Comparison of ENCODE assay signal across 18 mouse cellular contexts in genomic region chr1:102825056-102825455, GRCm38 (mm10).
DNase-seq lines count a peak whose midpoint lies in the region; ATAC-seq and TF ChIP-seq lines count a peak whose summit lies in the region.
"Had no signal": no experiment of that assay in that cellular context is flagged by ENCODE, and none has a peak within 500 bp of the region (broad histone marks: within the 10 kb centered on the region; RNA-seq: fewer than 3 reads in every experiment).

No protein-coding gene starts in this region.

- no peaks in the 10 kb centered on the region for H3K9me3 ChIP-seq in liver, embryonic 12.5 days (replicated peaks)
- no peaks in the 10 kb centered on the region for H3K9me3 ChIP-seq in embryonic facial prominence, embryonic 11.5 days (replicated peaks; ENCODE audit: control insufficient read depth, low read length)
- H3K9me3 ChIP-seq: forebrain, embryonic 12.5 days; heart, embryonic 15.5 days; neural tube, embryonic 12.5 days had no signal

- H3K27me3 ChIP-seq in heart, adult 2 months (ENCODE audit: control insufficient read depth, insufficient read depth, low read length) = no peaks in the 10 kb centered on the region
- no peaks in the 10 kb centered on the region for H3K27me3 ChIP-seq in liver, adult 2 months (ENCODE audit: control insufficient read depth, insufficient read depth, low read length)
- H3K27me3 ChIP-seq in liver, embryonic 12.5 days (replicated peaks) = no peaks in the 10 kb centered on the region
- H3K27me3 ChIP-seq in embryonic facial prominence, embryonic 11.5 days (ENCODE audit: control insufficient read depth, insufficient read depth, low read length) = no peaks in the 10 kb centered on the region
- H3K27me3 ChIP-seq: forebrain, embryonic 12.5 days; heart, embryonic 15.5 days; neural tube, embryonic 12.5 days; Patski had no signal

- H3K79me2 ChIP-seq in heart, adult 2 months (replicated peaks; ENCODE audit: control insufficient read depth, insufficient read depth, low read length) = no peaks in the 10 kb centered on the region
- H3K79me2 ChIP-seq in liver, adult 2 months (ENCODE audit: control insufficient read depth, insufficient read depth, low read length) = no peaks in the 10 kb centered on the region

- no peaks in the 10 kb centered on the region for H3K36me3 ChIP-seq in heart, adult 2 months (ENCODE audit: control insufficient read depth, insufficient read depth, low read length)
- no peaks in the 10 kb centered on the region for H3K36me3 ChIP-seq in liver, adult 2 months (ENCODE audit: control insufficient read depth, insufficient read depth, low read length)
- no peaks in the 10 kb centered on the region for H3K36me3 ChIP-seq in liver, embryonic 12.5 days
- H3K36me3 ChIP-seq in embryonic facial prominence, embryonic 11.5 days (replicated peaks; ENCODE audit: control insufficient read depth, insufficient read depth, low read depth, low read length) = no peaks in the 10 kb centered on the region
- H3K36me3 ChIP-seq: forebrain, embryonic 12.5 days; heart, embryonic 15.5 days; neural tube, embryonic 12.5 days had no signal

- H3K27ac ChIP-seq in heart, adult 2 months = no peak overlapping the region
- no peak overlapping the region for H3K27ac ChIP-seq in liver, adult 2 months (replicated peaks; ENCODE audit: insufficient read depth, low read depth, low read length)
- no peak overlapping the region for H3K27ac ChIP-seq in liver, embryonic 12.5 days
- no peak overlapping the region for H3K27ac ChIP-seq in embryonic facial prominence, embryonic 11.5 days (replicated peaks; ENCODE audit: low read depth, low read length)
- no peak overlapping the region for H3K27ac ChIP-seq in gastrocnemius, adult 2 months
- H3K27ac ChIP-seq: forebrain, embryonic 12.5 days; heart, embryonic 15.5 days; hindbrain, postnatal 0 days; neural tube, embryonic 12.5 days had no signal

- no peaks in the 10 kb centered on the region for H3K4me1 ChIP-seq in heart, adult 2 months (ENCODE audit: control insufficient read depth, insufficient read depth, low read length)
- no peaks in the 10 kb centered on the region for H3K4me1 ChIP-seq in liver, adult 2 months (ENCODE audit: control insufficient read depth, insufficient read depth, low read length)
- H3K4me1 ChIP-seq in liver, embryonic 12.5 days = no peaks in the 10 kb centered on the region
- no peaks in the 10 kb centered on the region for H3K4me1 ChIP-seq in embryonic facial prominence, embryonic 11.5 days (ENCODE audit: control insufficient read depth, insufficient read depth, low read length)
- H3K4me1 ChIP-seq: forebrain, embryonic 12.5 days; heart, embryonic 15.5 days; neural tube, embryonic 12.5 days had no signal

- H3K9ac ChIP-seq in heart, adult 2 months (ENCODE audit: low read depth, low read length) = no peak overlapping the region
- H3K9ac ChIP-seq in liver, adult 2 months (ENCODE audit: low read depth, low read length) = no peak overlapping the region
- no peak overlapping the region for H3K9ac ChIP-seq in liver, embryonic 12.5 days
- H3K9ac ChIP-seq in embryonic facial prominence, embryonic 11.5 days (replicated peaks; ENCODE audit: low read length) = no peak overlapping the region
- H3K9ac ChIP-seq: forebrain, embryonic 12.5 days; heart, embryonic 15.5 days; neural tube, embryonic 12.5 days had no signal

- TF ChIP-seq POLR2A in heart, adult 2 months (IDR thresholded peaks at IDR 0.05; ENCODE audit: insufficient read depth, low read depth, low read length) = no peak
- no peak for TF ChIP-seq POLR2A in liver, adult 2 months (IDR thresholded peaks at IDR 0.05; ENCODE audit: extremely low read depth, insufficient read depth, low read length)

- no peak for TF ChIP-seq EP300 in heart, adult 2 months (IDR thresholded peaks at IDR 0.05; ENCODE audit: insufficient read depth, low read depth, low read length)

- no peak overlapping the region for H3K4me2 ChIP-seq in liver, embryonic 12.5 days
- no peak overlapping the region for H3K4me2 ChIP-seq in embryonic facial prominence, embryonic 11.5 days (ENCODE audit: low read depth, low read length)
- H3K4me2 ChIP-seq: forebrain, embryonic 12.5 days; heart, embryonic 15.5 days; liver, embryonic 11.5 days; neural tube, embryonic 12.5 days had no signal

- no peak for ATAC-seq in liver, embryonic 12.5 days
- no peak for ATAC-seq in embryonic facial prominence, embryonic 11.5 days (replicated peaks; ENCODE audit: insufficient number of reproducible peaks, low FRiP score, low TSS enrichment, low read depth)
- ATAC-seq: hindbrain, postnatal 0 days; lung, postnatal 0 days; Patski had no signal

- 16% methylated on average over 9 of the region's 9 CpGs for WGBS in heart, adult 2 months
- WGBS in liver, adult 2 months = 27% methylated on average over 9 of the region's 9 CpGs
- WGBS in liver, embryonic 12.5 days (ENCODE audit: insufficient replicate concordance) = 9% methylated on average over 9 of the region's 9 CpGs
- WGBS in embryonic facial prominence, embryonic 11.5 days = 28% methylated on average over 9 of the region's 9 CpGs

- intact Hi-C loops in heart, postnatal 14 days (cut with DNase I) = no loop called here
- intact Hi-C loops in heart, adult 2 months (cut with DNase I) = no loop called here
- intact Hi-C loops in gastrocnemius, adult 2 months (cut with DNase I) = no loop called here

- no peak overlapping the region for H3K4me3 ChIP-seq in heart, adult 2 months
- H3K4me3 ChIP-seq in liver, adult 2 months (ENCODE audit: insufficient read depth, low read depth, low read length) = no peak overlapping the region
- H3K4me3 ChIP-seq in liver, embryonic 12.5 days = no peak overlapping the region
- H3K4me3 ChIP-seq in embryonic facial prominence, embryonic 11.5 days (ENCODE audit: low read depth, low read length) = no peak overlapping the region
- no peak overlapping the region for H3K4me3 ChIP-seq in gastrocnemius, adult 2 months
- H3K4me3 ChIP-seq: forebrain, embryonic 12.5 days; heart, embryonic 15.5 days; neural tube, embryonic 12.5 days had no signal

- peak; percentile 0 to 1 for DNase-seq in heart, postnatal 14 days
- no peak for DNase-seq in heart, adult 2 months
- DNase-seq in liver, adult 2 months (ENCODE audit: extremely low read depth, low read depth, low spot score) = peak; percentile 17
- peak; percentile 64 for DNase-seq in R1 (ENCODE audit: low read depth, low spot score)
- DNase-seq in embryonic facial prominence, embryonic 11.5 days (ENCODE audit: low spot score) = peak; percentile 18
- no peak for DNase-seq in gastrocnemius, adult 2 months
- DNase-seq in heart, adult 8-10 months (ENCODE audit: low spot score) = no peak
- DNase-seq: adrenal gland, adult 2 months; right cerebral cortex, adult 18-20 months; spleen, adult 18-20 months had no signal

- no peak for TF ChIP-seq CTCF in heart, adult 2 months (IDR thresholded peaks at IDR 0.05)
- no peak for TF ChIP-seq CTCF in liver, adult 2 months (IDR thresholded peaks at IDR 0.05; ENCODE audit: low read depth, low read length)
- no peak for TF ChIP-seq CTCF in gastrocnemius, adult 2 months (IDR thresholded peaks at IDR 0.05)

Comparison
In these comparisons a context has a peak if more than half of its experiments do, and no peak if none do; other contexts are left out.
1. DNase-seq: peak in heart, postnatal 14 days (2 of 2), liver, adult 2 months (single experiment), R1 (single experiment) and embryonic facial prominence, embryonic 11.5 days (single experiment); none in heart, adult 2 months (0 of 2), gastrocnemius, adult 2 months (single experiment) and heart, adult 8-10 months (single experiment).